Mouse (Mus musculus): ENCODE results near the gene Mtmr4. TPM values are rescaled to one million over a fixed set of nuclear protein-coding genes. Genes with fewer than 3 reads are reported as not detected.

The Mtmr4 gene
- polyA plus RNA-seq, 1 experiment from 2014 or later, result 9.4 TPM

GRCm38 (mm10) chr11:87599395-87600089 lies 7.6 kb downstream of the Mtmr4 start:
- H3K9me3 ChIP-seq (ENCODE audit: control insufficient read depth, low read length), result no peaks in the 10 kb centered on the region
- peak; percentile 74 for DNase-seq (ENCODE audit: low spot score)
- 83% methylated on average over 13 of the region's 13 CpGs for WGBS
- H3K36me3 ChIP-seq (ENCODE audit: control insufficient read depth, insufficient read depth, low read length), result peaks cover 45% of the 10 kb centered on the region
- H3K4me2 ChIP-seq (replicated peaks; ENCODE audit: low read depth), result no peak overlapping the region
- H3K9ac ChIP-seq (ENCODE audit: low read length), result no peak overlapping the region
- no peak overlapping the region for H3K4me3 ChIP-seq (ENCODE audit: low read depth, low read length)
- H3K4me1 ChIP-seq (replicated peaks; ENCODE audit: control insufficient read depth, insufficient read depth), result peaks cover 5% of the 10 kb centered on the region; the same call in 1 of the 2 replicates
- no peaks in the 10 kb centered on the region for H3K27me3 ChIP-seq (ENCODE audit: control insufficient read depth, insufficient read depth, low read length)
- ATAC-seq (ENCODE audit: low FRiP score, low TSS enrichment), result peak; percentile 65
- no peak for TF ChIP-seq CTCF (IDR thresholded peaks at IDR 0.05; ENCODE audit: low read depth)
- TF ChIP-seq EP300 (optimal IDR thresholded peaks at IDR 0.05), result no peak
- peak overlapping the region; percentile 61; the same call in 1 of the 2 replicates for H3K27ac ChIP-seq (replicated peaks)

GRCm38 (mm10) chr11:87600322-87600853 lies 8.4 kb downstream of the Mtmr4 start:
- 91% methylated on average over 10 of the region's 10 CpGs for WGBS
- DNase-seq (ENCODE audit: low spot score) (no peak), ATAC-seq (ENCODE audit: low FRiP score, low TSS enrichment) (no peak)
- no peak overlapping the region for H3K4me3 ChIP-seq (ENCODE audit: low read depth, low read length)
- peaks cover 50% of the 10 kb centered on the region for H3K36me3 ChIP-seq (ENCODE audit: control insufficient read depth, insufficient read depth, low read length)
- H3K9me3 ChIP-seq (ENCODE audit: control insufficient read depth, low read length), result no peaks in the 10 kb centered on the region
- peaks cover 5% of the 10 kb centered on the region; the same call in 1 of the 2 replicates for H3K4me1 ChIP-seq (replicated peaks; ENCODE audit: control insufficient read depth, insufficient read depth)
- no peaks in the 10 kb centered on the region for H3K27me3 ChIP-seq (ENCODE audit: control insufficient read depth, insufficient read depth, low read length)
- TF ChIP-seq EP300 (optimal IDR thresholded peaks at IDR 0.05) (no peak), CTCF (IDR thresholded peaks at IDR 0.05; ENCODE audit: low read depth) (no peak)
- 0 out of 2 replicates have a peak overlapping the region, but pooled peaks have one; percentile 35 for H3K27ac ChIP-seq (replicated peaks)
- no peak overlapping the region for H3K9ac ChIP-seq (ENCODE audit: low read length)
- H3K4me2 ChIP-seq (replicated peaks; ENCODE audit: low read depth), result no peak overlapping the region

GRCm38 (mm10) chr11:87602234-87602633 lies 10.3 kb downstream of the Mtmr4 start:
- no peak overlapping the region for H3K27ac ChIP-seq (replicated peaks)
- no peak for TF ChIP-seq EP300 (optimal IDR thresholded peaks at IDR 0.05)
- no peak for TF ChIP-seq CTCF (IDR thresholded peaks at IDR 0.05; ENCODE audit: low read depth)
- 95% methylated on average over 9 of the region's 9 CpGs for WGBS
- H3K4me2 ChIP-seq (replicated peaks; ENCODE audit: low read depth), result no peak overlapping the region
- H3K27me3 ChIP-seq (ENCODE audit: control insufficient read depth, insufficient read depth, low read length), result no peaks in the 10 kb centered on the region
- no peak overlapping the region for H3K4me3 ChIP-seq (ENCODE audit: low read depth, low read length)
- no peak for ATAC-seq (ENCODE audit: low FRiP score, low TSS enrichment)
- H3K4me1 ChIP-seq (replicated peaks; ENCODE audit: control insufficient read depth, insufficient read depth), result no peaks in the 10 kb centered on the region
- H3K9ac ChIP-seq (ENCODE audit: low read length), result no peak overlapping the region
- H3K9me3 ChIP-seq (ENCODE audit: control insufficient read depth, low read length), result no peaks in the 10 kb centered on the region
- no peak for DNase-seq (ENCODE audit: low spot score)
- H3K36me3 ChIP-seq (ENCODE audit: control insufficient read depth, insufficient read depth, low read length), result peaks cover 55% of the 10 kb centered on the region

GRCm38 (mm10) chr11:87603571-87603970 lies 11.6 kb downstream of the Mtmr4 start:
- 94% methylated on average over 2 of the region's 2 CpGs for WGBS
- Histone ChIP-seq H3K9ac (ENCODE audit: low read length) (no peak overlapping the region), H3K9me3 (ENCODE audit: control insufficient read depth, low read length) (no peaks in the 10 kb centered on the region), H3K4me1 (replicated peaks; ENCODE audit: control insufficient read depth, insufficient read depth) (no peaks in the 10 kb centered on the region), H3K36me3 (ENCODE audit: control insufficient read depth, insufficient read depth, low read length) (peaks cover 49% of the 10 kb centered on the region), H3K4me3 (ENCODE audit: low read depth, low read length) (no peak overlapping the region), H3K27me3 (ENCODE audit: control insufficient read depth, insufficient read depth, low read length) (no peaks in the 10 kb centered on the region), H3K4me2 (replicated peaks; ENCODE audit: low read depth) (no peak overlapping the region), H3K27ac (replicated peaks) (no peak overlapping the region)
- TF ChIP-seq EP300 (optimal IDR thresholded peaks at IDR 0.05), result no peak
- no peak for TF ChIP-seq CTCF (IDR thresholded peaks at IDR 0.05; ENCODE audit: low read depth)
- ATAC-seq (ENCODE audit: low FRiP score, low TSS enrichment), result no peak
- no peak for DNase-seq (ENCODE audit: low spot score)

GRCm38 (mm10) chr11:87609264-87609663 lies 17.3 kb downstream of the Mtmr4 start:
- H3K9me3 ChIP-seq (ENCODE audit: control insufficient read depth, low read length), result no peaks in the 10 kb centered on the region
- no peak for ATAC-seq (ENCODE audit: low FRiP score, low TSS enrichment)
- H3K9ac ChIP-seq (ENCODE audit: low read length), result no peak overlapping the region
- WGBS, result 82% methylated on average over 7 of the region's 7 CpGs
- no peaks in the 10 kb centered on the region for H3K4me1 ChIP-seq (replicated peaks; ENCODE audit: control insufficient read depth, insufficient read depth)
- TF ChIP-seq EP300 (optimal IDR thresholded peaks at IDR 0.05) (no peak), CTCF (IDR thresholded peaks at IDR 0.05; ENCODE audit: low read depth) (no peak)
- H3K27me3 ChIP-seq (ENCODE audit: control insufficient read depth, insufficient read depth, low read length), result no peaks in the 10 kb centered on the region
- no peak overlapping the region for H3K4me2 ChIP-seq (replicated peaks; ENCODE audit: low read depth)
- H3K4me3 ChIP-seq (ENCODE audit: low read depth, low read length), result no peak overlapping the region
- H3K36me3 ChIP-seq (ENCODE audit: control insufficient read depth, insufficient read depth, low read length), result peaks cover 43% of the 10 kb centered on the region
- no peak for DNase-seq (ENCODE audit: low spot score)
- H3K27ac ChIP-seq (replicated peaks), result no peak overlapping the region

GRCm38 (mm10) chr11:87611547-87611946 lies 19.6 kb downstream of the Mtmr4 start:
- TF ChIP-seq EP300 (optimal IDR thresholded peaks at IDR 0.05) (no peak), CTCF (IDR thresholded peaks at IDR 0.05; ENCODE audit: low read depth) (no peak)
- WGBS, result 71% methylated on average over 9 of the region's 9 CpGs
- Histone ChIP-seq H3K4me3 (ENCODE audit: low read depth, low read length) (no peak overlapping the region), H3K36me3 (ENCODE audit: control insufficient read depth, insufficient read depth, low read length) (peaks cover 32% of the 10 kb centered on the region), H3K9ac (ENCODE audit: low read length) (no peak overlapping the region), H3K27ac (replicated peaks) (no peak overlapping the region), H3K27me3 (ENCODE audit: control insufficient read depth, insufficient read depth, low read length) (no peaks in the 10 kb centered on the region), H3K4me2 (replicated peaks; ENCODE audit: low read depth) (no peak overlapping the region), H3K4me1 (replicated peaks; ENCODE audit: control insufficient read depth, insufficient read depth) (no peaks in the 10 kb centered on the region), H3K9me3 (ENCODE audit: control insufficient read depth, low read length) (no peaks in the 10 kb centered on the region)
- DNase-seq (ENCODE audit: low spot score), result no peak
- ATAC-seq (ENCODE audit: low FRiP score, low TSS enrichment), result no peak

Data from stomach, postnatal 0 days (tissue).